Mouse (Mus musculus) gastrocnemius, postnatal 14 days (tissue): ENCODE data around the gene Hspb6. TPM values are rescaled to one million over a fixed set of nuclear protein-coding genes. Genes with fewer than 3 reads are reported as not detected.
A peak's percentile ranks its signal among the peaks of the same experiment; 100 is the strongest.

Experiments used
- DNase-seq: peaks from one replicate; pipeline ENCODE4 v3.0.0; 2021; ENCODE audit warnings: mixed read lengths
- intact Hi-C: fragments of 180-260 bp; cut with DNase I; formaldehyde crosslinking; loops from one replicate; pipeline ENCODE4 v1.15.1; 2025; ENCODE audit warnings: low total_unique reads
- total RNA-seq, 2 experiments: library from RNA; stranded (reverse); gene quantifications; 2 replicates each; pipeline ENCODE4 v1.2.3; 2021

Gene Hspb6
- total RNA-seq, 2 experiments from 2014 or later = 455 to 476 TPM

DNA sequence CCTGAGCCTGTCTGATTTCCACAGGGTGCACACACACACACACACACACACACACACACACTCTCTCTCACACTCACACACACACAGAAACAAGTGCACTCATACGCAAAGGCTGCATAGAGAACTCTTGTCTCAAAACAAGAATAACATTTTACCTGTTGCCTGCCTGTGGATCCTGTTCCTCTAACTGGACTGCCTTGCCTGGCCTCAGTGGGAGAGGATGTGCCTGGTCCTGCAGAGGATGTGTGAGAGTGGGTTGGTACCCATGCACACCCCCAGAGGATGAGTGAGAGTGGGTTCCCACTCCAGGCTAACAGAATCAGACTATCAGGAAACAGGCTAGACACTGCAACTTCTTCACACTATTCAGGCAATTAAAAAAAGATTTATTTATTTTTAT lies 1.4 kb upstream of the Hspb6 start:
- DNase-seq = no peak
- intact Hi-C loops = no loop called here

DNA sequence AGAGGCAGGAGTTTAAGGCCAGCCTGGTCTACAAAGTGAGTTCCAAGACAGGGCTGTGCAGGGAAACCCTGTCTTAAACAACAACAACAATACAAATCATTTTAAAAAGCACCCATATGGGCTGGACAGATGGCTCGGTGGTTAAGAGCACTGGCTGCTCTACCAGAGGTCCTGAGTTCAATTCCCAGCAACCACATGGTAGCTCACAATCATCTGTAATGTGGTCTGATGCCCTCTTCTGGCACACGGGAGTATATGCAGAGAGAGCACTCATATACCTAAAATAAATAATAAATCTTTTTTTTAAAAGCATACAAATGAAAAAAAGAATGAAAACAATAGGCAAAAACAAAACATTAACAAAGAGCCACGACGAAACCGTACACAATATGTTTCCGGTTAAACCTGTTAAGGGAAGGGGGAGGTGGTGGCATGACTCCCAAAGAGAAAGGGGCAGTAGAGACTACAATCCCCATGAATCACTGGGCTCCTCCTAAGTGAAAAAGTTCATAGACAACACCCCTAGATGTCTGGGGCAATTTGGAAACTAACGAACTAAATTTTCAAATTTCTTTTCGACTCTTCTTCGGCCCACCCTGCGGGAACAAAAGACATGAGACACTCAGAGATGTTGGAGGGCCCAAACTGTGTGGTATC lies 405 bp upstream of the Hspb6 start:
- intact Hi-C loops = no loop called here
- DNase-seq = peak; percentile 30

DNA sequence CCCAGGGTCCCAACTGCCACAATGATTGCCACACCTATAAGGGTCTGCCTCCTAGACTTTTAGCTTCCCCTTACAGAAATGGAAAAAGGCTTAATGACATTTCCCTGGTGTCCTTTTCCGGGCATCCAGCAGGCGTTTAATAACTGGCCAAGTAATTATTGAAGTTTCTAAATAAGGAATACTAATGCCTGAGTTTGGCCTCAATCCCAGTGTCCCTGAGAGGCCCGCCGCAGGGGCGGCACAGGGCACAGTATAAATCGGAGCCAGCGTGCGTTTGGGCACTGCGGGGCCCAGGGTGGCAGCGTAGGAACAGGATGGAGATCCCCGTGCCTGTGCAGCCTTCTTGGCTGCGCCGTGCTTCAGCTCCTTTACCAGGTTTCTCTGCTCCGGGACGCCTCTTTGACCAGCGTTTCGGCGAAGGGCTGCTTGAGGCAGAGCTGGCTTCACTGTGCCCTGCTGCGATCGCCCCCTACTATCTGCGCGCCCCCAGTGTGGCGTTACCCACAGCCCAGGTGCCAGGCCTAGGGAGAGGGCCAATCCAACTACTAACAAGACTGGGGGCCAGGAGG lies 1.1 kb downstream of the Hspb6 start:
- intact Hi-C loops = no loop called here

DNA sequence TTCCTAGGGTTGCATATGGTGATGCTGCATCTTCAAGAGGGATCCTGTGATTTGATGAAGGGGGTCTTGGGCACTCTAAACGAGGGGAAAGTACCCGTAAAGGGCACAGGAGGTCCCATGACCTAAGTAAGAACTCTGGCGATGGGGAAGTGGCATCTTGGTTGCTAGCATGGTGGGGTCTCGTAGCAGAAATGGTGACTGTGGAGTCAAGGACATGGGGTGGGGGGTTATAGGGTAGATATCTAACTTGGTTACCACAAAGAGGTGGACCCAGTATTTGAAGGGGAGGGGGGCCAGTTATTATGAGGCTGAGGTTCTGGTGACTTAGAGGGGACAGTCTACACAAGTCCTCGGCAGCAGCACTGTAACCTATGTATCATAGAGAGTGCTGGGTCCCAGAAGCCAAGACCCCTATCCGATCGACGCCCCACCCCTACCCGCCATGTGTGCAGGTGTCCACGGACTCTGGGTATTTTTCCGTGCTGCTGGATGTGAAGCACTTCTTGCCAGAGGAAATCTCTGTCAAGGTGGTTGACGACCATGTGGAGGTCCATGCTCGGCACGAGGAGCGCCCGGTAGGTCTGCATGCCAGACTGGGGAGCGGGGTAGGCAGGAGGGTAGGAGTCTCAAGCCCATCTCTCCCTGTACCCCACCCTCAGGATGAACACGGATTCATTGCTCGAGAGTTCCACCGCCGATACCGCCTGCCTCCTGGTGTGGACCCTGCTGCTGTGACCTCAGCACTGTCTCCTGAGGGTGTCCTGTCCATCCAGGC lies 2.0 kb downstream of the Hspb6 start:
- intact Hi-C loops = no loop called here
- DNase-seq = no peak

More for the DNA sequence above, 1.1 kb downstream of the Hspb6 start:
- peak; percentile 67 for DNase-seq

DNA sequence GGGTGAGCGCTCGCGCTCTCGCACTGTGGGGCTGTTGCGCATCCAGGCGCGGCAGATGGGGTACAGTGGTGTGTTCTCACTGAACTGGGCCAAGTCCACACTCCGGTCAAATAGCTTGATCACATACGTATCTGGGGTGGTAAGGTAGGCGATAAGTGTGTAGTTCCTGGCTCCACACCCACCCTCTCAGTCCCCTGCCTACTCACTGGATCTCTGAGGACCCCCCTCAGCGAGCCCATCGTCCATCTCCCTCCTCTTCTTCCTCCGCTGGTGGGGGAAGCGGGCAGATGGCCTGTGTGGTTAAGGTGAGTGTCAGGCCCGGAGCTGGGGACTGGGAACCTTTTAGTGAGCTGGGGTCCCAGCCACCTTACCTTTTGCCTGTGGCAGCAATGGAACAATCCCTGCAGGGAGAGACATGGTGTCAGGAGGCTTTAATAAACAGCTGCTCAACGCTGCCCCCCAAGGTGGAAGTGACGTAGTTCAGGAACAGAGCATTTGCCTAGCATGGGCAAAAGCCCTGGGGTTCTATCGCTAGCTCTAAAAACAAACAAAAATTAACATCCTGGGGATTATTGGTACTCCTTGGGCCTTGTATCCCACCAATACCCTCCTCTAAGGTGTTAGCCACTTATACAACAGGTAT lies 5.0 kb downstream of the Hspb6 start:
- no peak for DNase-seq
- intact Hi-C loops = no loop called here

DNA sequence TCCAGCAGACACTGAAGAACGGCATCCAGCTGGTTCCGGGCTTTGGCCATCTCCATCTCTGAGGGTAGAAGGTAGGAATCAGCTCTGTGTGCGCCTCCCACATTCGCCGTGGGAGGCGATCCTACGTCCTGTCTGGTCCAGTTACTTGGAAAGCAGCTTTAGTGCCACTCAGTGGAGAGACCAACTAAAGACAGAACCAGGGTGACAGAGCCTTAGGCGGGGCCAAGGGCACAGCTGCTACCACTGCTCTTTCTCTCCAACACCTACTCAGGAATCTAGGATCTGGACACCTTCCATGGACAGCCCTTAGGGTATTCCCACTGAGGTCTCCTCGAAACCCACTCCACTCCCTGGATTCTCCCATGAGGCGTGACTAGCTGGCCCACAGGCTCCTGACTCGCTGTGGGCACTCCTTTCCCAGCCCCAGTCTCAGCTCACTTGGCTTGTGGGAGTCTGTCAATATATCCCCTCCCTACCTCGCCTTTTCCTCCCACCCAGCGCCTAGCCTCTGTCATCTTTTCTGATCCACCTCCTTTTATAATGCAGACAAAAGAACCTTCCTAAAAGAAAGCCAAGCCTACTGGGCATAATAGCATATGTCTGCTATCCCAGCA lies 6.0 kb downstream of the Hspb6 start:
- intact Hi-C loops = no loop called here
- no peak for DNase-seq

DNA sequence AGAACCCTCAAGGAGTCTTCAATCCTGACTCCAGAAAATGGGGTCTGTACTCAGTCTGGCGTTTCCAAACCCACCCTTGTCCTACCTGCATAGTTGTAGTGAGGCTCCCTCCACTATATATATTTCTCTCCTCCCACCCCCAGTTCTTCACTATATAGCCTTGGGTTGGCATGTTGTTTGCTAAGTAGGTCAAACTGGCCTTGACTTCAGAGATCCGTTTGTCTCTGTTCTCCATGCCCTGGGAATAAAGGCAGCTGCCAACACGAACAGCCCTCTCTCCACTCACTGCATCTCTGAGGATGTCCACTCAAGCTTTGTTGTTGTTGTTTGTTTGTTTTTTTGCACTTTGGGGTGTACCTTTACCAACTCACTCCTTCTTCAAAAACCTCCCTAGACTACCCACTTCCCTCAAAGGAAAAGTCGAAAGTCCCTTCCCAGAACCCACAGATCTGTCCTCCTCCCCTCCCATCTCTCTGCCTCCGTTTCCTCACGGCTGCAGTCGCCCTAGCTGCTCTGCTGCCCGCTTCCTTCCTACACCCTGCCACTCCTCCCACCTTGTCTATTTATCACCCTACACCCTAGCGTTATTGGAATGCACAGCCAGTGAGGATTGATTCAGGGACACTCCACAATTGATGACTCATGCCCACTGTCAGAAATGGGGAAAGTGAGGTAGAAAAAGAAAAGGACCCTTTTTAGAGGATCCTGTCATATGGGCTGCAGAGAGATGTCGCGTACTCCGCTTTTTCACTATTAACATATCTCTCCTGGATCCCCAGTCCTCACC lies 6.9 kb downstream of the Hspb6 start:
- intact Hi-C loops = no loop called here
- DNase-seq = no peak

DNA sequence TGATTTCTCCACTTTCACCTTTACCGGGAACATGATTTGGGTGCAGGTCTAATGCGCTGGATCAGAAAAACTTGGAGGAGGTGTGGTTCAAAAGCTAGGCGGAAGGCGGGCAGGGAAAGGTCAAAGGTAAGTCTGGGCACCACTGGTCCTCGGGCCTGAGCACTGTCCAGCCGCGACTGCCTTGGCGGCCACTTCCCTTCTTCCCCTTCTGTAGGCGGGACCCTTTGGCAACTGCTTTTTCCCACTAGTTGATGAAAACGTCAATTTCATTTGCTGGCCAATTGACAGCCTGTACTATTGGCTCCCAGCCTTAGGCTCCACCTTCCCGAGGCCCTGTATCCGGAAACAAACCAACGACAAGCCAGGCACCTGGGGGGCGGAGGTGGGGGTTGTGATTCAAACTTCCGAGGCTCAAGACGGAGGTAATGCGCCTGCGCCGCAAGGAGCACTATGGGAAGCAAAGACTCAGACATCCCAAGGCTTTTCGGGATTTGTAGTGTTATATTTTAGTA lies 7.5 kb downstream of the Hspb6 start, which contains the start of gene Lin37:
TSS of gene Lin37 (minus strand) at position 396 of the 512 bp plus-strand sequence.
- intact Hi-C loops = no loop called here
- peak; percentile 96 for DNase-seq

DNA sequence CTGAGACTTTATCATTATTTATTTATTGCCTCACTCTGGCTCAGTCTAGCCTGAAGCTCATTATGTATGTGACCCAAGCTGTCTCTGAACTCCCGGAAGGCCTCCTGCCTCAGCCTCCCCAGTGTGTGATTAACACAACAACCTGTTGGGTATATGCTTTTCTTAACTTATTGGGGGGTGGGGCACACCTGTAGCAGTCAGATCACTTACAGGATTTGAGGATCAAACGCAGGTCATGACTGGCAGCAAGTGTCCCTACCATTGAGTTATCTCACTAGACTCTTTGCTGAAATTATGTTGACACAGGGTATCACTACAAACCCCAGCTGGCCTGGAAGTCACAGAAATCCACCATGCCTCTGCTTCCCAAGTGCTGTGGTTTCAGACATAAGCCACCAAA lies 8.3 kb downstream of the Hspb6 start:
- intact Hi-C loops = no loop called here
- DNase-seq = no peak

DNA sequence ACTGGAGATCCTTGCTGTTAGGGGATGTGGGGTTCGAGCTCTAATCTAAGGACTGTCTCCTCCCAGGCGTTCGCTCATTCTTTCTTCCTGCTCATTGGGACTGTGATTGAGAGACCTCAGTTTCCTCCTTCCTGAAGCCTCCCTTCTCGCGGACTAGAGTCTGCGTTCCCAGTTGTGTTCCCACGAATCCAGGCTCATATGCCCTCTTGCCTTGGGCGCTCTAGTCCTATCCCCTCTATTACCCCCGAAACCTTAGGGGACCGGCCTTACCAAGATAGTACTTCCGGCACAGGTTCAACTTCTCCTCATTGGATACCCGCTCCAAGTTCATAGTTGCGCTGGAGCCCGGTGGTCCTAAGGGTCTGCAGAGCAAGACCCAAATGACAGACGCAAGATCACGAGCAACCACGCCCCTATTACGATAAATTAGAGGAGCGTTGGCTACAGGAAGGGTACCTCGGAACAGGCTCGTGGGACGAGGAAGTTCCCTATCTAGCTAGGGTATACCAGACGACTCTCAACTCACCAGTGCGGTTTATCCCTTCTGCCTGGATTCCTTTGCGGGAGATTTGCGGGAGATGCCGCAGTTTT lies 10.6 kb downstream of the Hspb6 start:
- intact Hi-C loops = no loop called here
- DNase-seq = no peak

DNA sequence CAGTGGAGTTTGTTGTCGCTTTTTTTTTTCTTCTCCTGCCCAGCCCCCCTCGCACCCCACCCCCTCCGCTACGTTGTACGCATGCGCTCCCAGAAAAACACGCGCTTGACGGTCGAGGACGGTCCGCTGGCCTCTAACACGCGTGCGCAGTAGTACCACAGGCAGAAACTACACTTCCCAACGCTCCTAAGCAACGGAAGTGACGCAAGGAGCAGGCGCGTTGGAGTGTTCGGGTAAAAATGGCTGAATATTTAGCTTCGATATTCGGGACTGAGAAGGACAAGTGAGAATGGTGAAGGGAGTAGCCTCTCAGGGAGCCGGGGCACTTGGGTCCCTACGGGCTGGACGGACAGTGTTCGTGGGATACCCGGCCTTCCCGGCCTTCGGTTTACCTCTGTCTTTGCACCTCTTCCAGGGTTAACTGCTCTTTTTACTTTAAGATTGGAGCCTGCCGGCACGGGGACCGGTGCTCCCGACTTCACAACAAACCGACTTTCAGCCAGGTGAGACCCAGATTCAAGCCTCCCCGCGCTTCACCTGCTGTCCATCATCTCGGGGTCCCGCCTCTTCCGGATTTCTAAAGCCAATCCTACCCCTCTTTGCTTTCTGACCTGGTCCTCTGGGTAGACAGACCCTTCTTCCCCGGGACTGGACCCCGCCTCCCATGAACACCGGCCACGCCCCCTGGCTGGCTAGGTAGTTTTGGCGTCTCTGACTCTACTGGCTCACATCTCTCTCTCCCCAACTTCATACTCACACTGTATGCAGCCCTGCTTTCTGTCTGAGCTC lies 11.3 kb downstream of the Hspb6 start, which contains the start of the genes U2af1l4, Gm49396 and Psenen:
TSS of gene U2af1l4 (plus strand) at position 185 of the 789 bp plus-strand sequence.
TSS of gene Gm49396 (plus strand) at position 228 of the 789 bp plus-strand sequence.
TSS of gene Psenen (minus strand) at position 511 of the 789 bp plus-strand sequence.
- intact Hi-C loops = no loop called here
- peak; percentile 97 for DNase-seq

DNA sequence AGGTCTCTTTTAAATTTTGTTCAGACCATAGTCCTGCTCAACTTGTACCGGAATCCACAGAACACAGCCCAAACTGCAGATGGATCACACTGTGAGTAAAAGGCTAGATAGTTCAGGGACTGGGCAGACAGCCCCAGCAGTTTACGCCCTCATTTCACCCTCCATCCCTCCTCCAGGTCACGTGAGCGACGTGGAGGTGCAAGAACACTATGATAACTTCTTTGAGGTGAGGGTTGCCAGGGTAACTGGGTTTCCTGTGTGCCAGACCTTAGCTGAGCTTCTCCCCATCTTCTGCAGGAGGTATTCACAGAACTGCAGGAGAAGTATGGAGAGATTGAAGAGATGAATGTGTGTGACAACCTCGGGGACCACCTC lies 11.9 kb downstream of the Hspb6 start:
- intact Hi-C loops = no loop called here
- no peak for DNase-seq

DNA sequence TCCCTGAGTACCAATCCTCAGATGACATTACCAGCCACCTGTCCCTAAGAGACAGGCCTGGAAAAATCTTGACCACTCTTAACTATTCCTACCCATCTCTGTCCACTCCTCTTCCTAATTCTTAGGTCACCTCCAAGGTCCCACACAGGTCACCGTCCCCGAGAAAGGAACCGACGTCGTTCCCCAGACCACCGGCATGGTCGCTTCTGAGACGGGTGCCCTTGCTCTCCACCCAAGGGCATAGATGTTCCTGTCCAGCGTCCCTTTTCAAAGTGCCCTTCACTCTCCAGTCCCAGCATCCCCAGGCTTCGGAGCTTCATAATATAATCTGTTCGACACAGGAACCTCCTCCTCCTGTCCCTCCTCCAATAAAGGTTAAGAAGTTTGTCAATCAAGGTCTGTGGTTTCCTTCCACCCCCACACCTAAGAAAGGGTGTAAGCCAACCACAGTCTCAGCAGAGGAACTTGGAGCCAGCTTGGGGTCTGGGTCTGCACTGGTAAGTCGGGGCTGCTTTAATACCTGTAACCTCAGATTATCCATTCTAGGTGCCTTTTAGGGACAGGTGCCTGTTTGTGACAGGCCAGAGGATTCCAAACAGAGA lies 13.1 kb downstream of the Hspb6 start, which contains the start of gene Igflr1:
TSS of gene Igflr1 (plus strand) at position 458 of the 602 bp plus-strand sequence.
- intact Hi-C loops = no loop called here
- DNase-seq = no peak

DNA sequence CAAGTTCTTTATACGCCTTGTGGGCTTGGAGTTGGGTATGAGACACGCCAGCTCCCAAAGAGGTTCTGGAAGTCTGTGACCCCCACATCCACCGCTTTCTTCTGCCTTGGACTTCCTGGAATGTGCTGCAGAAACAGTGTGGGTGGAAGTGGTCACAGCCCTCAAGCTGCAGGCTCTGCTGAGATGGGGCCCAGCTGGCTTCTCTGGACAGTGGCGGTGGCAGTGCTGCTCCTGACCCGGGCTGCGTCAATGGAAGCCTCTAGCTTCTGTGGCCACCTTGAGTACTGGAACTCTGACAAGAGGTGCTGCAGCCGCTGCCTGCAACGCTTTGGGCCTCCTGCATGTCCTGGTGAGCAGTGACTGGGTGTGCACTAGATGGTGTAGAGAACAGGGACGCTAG lies 14.1 kb downstream of the Hspb6 start:
- intact Hi-C loops = no loop called here
- DNase-seq = no peak

DNA sequence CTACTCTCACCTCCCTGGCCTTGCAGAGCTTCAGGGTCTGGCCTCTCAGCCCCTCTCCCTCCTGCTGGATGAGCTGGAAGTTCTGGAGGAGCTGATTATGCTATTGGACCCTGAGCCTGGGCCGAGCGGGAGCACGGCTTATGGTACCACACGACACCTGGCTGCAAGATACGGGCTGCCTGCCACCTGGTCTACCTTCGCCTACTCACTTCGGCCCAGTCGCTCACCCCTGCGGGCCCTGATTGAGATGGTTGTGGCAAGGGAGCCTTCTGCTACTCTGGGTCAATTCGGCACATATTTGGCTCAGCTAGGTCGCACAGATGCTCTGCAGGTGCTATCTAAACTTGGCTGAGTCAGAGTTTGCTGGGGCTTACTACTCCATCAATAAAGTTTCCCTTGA lies 15.6 kb downstream of the Hspb6 start:
- intact Hi-C loops = no loop called here
- DNase-seq = no peak

DNA sequence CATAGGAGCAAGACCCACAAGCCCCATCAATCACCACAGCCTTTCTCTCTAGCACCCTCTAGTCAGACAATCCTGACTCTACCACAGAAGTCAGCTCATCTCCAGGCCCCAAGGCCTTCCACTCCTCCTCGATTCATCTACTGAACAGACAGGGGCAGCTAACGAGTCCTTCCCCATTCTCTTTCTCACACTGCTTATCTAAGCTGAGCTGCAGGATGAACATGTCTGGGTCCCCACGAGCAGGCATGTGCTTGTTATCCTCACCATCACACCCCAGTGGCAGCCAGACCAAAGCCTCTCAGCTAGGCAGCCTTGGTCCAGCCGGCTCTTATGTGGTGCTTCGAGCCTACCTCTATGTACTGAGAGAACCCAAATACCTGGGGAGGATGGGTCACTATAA lies 20.4 kb downstream of the Hspb6 start:
- intact Hi-C loops = no loop called here
- no peak for DNase-seq

DNA sequence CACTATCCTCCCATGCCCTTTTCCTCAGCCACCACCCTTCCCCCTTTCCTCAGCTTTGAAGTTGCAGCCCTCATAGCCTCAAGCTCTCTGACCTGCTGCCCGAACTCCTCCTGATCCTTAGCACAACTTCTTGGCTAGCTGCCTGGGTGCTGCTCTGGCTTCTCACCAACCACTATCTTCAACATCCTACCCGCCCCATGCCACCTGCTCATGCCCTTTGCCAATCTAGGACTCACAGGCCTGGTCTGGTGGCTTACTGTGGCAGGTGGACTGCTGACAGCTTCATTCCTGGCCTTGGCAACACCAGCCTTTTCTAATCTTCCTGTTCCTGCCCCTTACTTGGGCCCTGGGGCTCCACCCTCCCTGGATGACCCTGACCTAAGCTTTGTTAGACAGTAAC lies 21.0 kb downstream of the Hspb6 start:
- intact Hi-C loops = no loop called here
- DNase-seq = peak; percentile 73
